Mouse (Mus musculus) midbrain, postnatal 0 days (tissue): ENCODE measurements around the gene Ppm1f. TPM values are rescaled to one million over a fixed set of nuclear protein-coding genes. Genes with fewer than 3 reads are reported as not detected.

Experiments
- ATAC-seq: fragments of 200-750 bp; cut with Nextera tagmentation; 2 replicates; pipeline ENCODE4 v1.8.0; 2017; ENCODE audit warnings: moderate number of reproducible peaks, mild to moderate bottlenecking, moderate TSS enrichment, moderate library complexity; ENCODE audit not compliant: low FRiP score
- DNase-seq: peaks from one replicate; pipeline ENCODE4 v3.0.0-alpha.2; 2015; ENCODE audit warnings: low spot score
- H3K27ac ChIP-seq: fragments of 300-500 bp; sonication (generic); 2 replicates; pipeline ENCODE4 v1.5.1; 2014; ENCODE audit warnings: low read depth, mild to moderate bottlenecking, low read length, mixed read lengths
- H3K27me3 ChIP-seq: fragments of 300-500 bp; sonication (generic); 2 replicates; pipeline ENCODE4 v1.6.1; 2014; ENCODE audit warnings: low read length, control low read depth, mixed read lengths; ENCODE audit not compliant: insufficient read depth
- H3K36me3 ChIP-seq: fragments of 300-500 bp; sonication (generic); 2 replicates; pipeline ENCODE4 v1.6.1; 2014; ENCODE audit warnings: low read length, control low read depth, mixed read lengths; ENCODE audit not compliant: insufficient read depth
- H3K4me1 ChIP-seq: fragments of 300-500 bp; sonication (generic); 2 replicates; pipeline ENCODE4 v1.6.1; 2014; ENCODE audit warnings: mild to moderate bottlenecking, control low read depth, antibody characterized with exemption, low read length, mixed read lengths; ENCODE audit not compliant: insufficient read depth
- H3K4me2 ChIP-seq: fragments of 300-500 bp; sonication (generic); 2 replicates; pipeline ENCODE4 v1.6.1; 2014; ENCODE audit warnings: low read depth, mild to moderate bottlenecking, low read length, mixed read lengths; ENCODE audit not compliant: poor library complexity, severe bottlenecking
- H3K4me3 ChIP-seq: fragments of 300-500 bp; sonication (generic); 2 replicates; pipeline ENCODE4 v1.5.1; 2014; ENCODE audit warnings: low read depth, mild to moderate bottlenecking, low read length, moderate library complexity
- H3K9ac ChIP-seq: fragments of 300-500 bp; sonication (generic); replicated peaks from 2 replicates; pipeline ENCODE4 v1.6.1; 2014; ENCODE audit warnings: mild to moderate bottlenecking, low read length, moderate library complexity, mixed read lengths; ENCODE audit not compliant: poor library complexity, severe bottlenecking
- H3K9me3 ChIP-seq: fragments of 300-500 bp; sonication (generic); 2 replicates; pipeline ENCODE4 v1.6.1; 2016; ENCODE audit warnings: low read length, control low read depth
- CTCF ChIP-seq: IDR thresholded peaks from 2 replicates; pipeline ENCODE4 v1.5.1; 2016; ENCODE audit warnings: antibody characterized with exemption, mild to moderate bottlenecking
- WGBS: fragments of 180-500 bp; shearing (Covaris S2); extraction: QIAGEN DNeasy Blood & Tissue Kit; methylation state at CpG from one replicate; pipeline ENCODE4 v1.1.7; 2014; 5-methylcytosine and 5-hydroxymethylcytosine counted together
- polyA plus RNA-seq: library from polyadenylated mRNA; unstranded; fragments of >200 nt; fragmentation: Nextera tagmentation; extraction: Ambion mirVana; gene quantifications from 2 replicates; pipeline ENCODE4 v1.2.1, GENCODE M21; 2015
- total RNA-seq: library from RNA; depleted of rRNA; stranded (reverse); fragments of >200 nt; gene quantifications from 2 replicates; pipeline ENCODE4 v1.2.3, GENCODE M21; 2014

Gene Ppm1f
- total and polyA plus RNA-seq, 2 experiments from 2014 or later: 12.4 to 33.0 TPM

DNA sequence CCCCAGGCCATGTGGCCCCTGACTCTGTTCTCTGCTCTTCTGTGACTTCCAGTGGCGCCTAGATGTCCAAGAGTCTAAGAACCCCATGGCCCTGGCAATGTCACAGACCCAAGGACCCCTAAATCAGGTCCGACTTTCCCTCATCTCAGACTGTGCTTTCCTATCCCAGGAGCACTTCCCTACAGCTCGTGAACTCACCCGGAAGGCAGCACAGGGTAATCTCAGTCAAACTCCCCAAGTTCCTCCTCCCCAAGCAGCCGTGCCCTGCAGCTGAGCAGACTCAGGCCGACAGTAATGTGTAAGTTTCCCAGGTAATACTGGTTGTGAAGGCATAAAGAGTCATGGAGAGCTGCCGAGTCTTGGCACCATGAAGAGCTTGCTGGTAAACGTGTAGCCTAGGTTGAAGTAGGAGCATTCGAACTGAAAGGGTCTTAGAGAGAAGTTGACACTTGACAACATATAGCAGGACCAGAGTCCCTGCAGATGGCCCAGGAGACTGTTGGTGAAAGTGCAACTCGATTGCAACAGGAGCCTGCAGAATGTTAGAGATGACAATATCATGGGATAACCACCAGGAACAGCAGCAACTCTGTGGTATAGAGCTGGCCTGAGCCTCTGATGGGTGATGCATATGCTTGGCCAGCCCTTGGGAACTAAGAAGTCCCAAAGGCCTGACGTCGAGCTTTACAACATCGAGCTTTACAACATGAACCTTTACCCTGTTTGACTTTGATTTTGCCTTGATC, 39.4 kb upstream of the Ppm1f start:
- Histone ChIP-seq H3K4me1 (no peaks in the 10 kb centered on the region), H3K27ac (no peak overlapping the region), H3K9ac (no peak overlapping the region), H3K27me3 (no peaks in the 10 kb centered on the region), H3K36me3 (no peaks in the 10 kb centered on the region), H3K9me3 (no peaks in the 10 kb centered on the region), H3K4me2 (no peak overlapping the region), H3K4me3 (no peak overlapping the region)
- ATAC-seq (no peak), DNase-seq (no peak)
- no peak for TF ChIP-seq CTCF
- 81% methylated on average over 13 of the region's 13 CpGs for WGBS

DNA sequence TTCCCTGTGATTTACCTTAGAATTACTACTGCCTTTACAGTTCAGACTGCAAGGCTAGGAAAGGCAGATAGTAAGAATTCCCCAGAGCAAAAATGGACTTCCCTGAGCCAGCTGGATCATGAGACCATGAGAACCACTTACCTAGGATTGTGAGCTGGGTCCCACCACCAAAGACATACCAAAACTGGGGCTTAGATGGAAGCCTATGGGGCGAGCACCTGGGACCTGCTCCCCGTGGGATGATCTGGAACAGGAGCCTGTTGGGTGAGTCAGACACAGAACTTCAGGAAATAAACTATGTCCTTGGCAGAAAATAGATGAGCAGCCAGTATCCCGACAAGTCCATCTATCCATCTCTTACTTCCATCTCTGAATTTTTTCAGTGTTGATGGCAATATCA, 34.0 kb upstream of the Ppm1f start:
- Histone ChIP-seq H3K4me1 (no peaks in the 10 kb centered on the region), H3K4me2 (no peak overlapping the region), H3K27ac (no peak overlapping the region), H3K9ac (no peak overlapping the region), H3K27me3 (no peaks in the 10 kb centered on the region), H3K9me3 (no peaks in the 10 kb centered on the region), H3K36me3 (no peaks in the 10 kb centered on the region), H3K4me3 (no peak overlapping the region)
- no peak for TF ChIP-seq CTCF
- WGBS: 84% methylated on average over 3 of the region's 3 CpGs
- no peak for DNase-seq
- ATAC-seq: no peak

DNA sequence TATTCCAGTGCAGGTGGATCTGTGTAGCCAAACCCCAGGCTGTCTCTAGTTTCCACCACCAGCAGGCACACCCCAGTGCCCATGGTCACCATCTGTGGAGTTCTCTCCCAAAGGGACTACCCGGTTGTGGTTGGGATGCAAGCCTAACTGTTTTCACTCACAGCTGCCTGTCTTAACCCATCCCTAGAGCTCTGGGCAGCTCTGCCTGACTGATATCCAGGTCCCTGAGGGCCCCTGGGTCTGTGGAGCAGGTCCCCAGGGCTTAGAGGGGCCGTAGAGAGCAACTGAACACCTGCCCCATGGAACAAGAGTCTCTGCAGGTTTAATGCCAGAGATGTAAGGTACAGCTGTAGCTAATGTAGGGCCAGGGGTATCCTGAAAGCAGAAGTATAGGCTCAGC, 32.3 kb upstream of the Ppm1f start, which contains the start of gene Igll1:
Gene Igll1 (minus strand): TSS at position 8 of the 400 bp plus-strand sequence.
- Histone ChIP-seq H3K4me3 (no peak within 1 kb of the TSS), H3K36me3 (no peaks in the 10 kb centered on the region), H3K4me1 (no peaks in the 10 kb centered on the region), H3K4me2 (no peak within 1 kb of the TSS), H3K27me3 (no peaks in the 10 kb centered on the region), H3K9ac (no peak within 1 kb of the TSS), H3K27ac (no peak within 1 kb of the TSS), H3K9me3 (no peaks in the 10 kb centered on the region)
- DNase-seq: no peak
- no peak for TF ChIP-seq CTCF
- ATAC-seq: no peak
- 65% methylated on average over 2 of the region's 2 CpGs for WGBS

DNA sequence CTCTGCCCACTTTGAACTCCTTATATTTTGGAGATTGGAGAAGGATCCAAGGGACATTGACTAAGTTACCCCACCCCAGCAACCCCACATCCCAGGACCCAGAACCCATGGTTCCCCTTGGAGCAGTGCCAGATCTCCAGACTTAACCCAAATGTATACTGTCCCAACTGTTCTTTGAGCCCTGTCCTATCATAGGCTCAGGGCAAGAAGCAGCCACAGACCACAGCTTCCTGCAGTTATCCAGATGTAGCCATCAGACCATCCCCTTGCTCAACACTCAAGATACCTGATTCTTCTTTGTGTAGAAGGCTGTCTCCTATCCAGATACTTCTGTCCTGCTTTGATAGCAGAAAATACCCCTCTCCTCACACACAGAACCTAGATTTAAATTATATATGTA, 31.1 kb upstream of the Ppm1f start:
- TF ChIP-seq CTCF: no peak
- Histone ChIP-seq H3K27ac (no peak overlapping the region), H3K36me3 (no peaks in the 10 kb centered on the region), H3K9ac (no peak overlapping the region), H3K4me2 (no peak overlapping the region), H3K4me3 (no peak overlapping the region), H3K4me1 (no peaks in the 10 kb centered on the region), H3K27me3 (no peaks in the 10 kb centered on the region), H3K9me3 (no peaks in the 10 kb centered on the region)
- no peak for DNase-seq
- no peak for ATAC-seq

DNA sequence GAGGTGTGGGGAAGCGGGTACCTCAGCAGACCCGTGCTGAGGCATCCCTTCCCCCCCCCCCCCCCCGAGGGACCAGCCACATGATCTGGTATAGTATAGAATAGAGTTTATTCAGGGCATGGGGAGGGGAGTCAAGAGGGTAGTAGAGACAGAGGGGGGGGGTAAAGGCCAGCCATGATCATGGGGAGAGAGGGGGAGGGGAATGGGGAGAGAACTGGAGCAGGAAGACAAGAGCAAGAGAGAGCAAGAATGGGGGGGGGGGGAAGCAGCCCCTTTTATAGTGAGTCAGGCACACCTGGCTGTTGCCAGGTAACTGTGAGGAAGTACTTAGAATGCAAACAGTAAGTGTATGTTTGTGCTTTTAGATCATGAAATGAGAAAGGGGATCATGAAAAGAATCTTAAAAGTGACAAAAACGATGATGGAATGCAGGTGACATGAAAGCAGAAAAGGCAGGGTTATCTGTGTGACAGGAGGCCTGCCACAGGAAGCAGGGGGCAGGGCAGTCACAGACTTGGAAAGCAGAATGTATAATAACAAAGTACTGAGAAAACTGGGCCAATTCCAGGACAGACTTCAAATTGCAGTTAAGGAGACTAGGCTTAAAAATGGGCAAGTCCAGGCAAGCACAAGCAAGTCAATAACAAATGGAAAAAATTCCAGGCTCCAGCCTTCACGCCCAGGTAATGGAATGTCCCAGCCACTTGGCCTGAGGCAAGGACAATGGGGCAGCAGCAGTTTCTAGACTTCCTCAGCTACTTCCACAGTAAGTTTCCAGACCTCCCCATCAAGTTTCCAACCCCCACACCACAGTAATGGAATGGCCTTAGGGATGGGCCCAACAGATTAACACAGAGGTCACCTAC, 30.3 kb upstream of the Ppm1f start:
- no peaks in the 10 kb centered on the region for H3K27me3 ChIP-seq
- no peak for TF ChIP-seq CTCF
- H3K4me3 ChIP-seq: no peak overlapping the region
- no peak overlapping the region for H3K4me2 ChIP-seq
- no peaks in the 10 kb centered on the region for H3K4me1 ChIP-seq
- no peaks in the 10 kb centered on the region for H3K36me3 ChIP-seq
- H3K9me3 ChIP-seq: no peaks in the 10 kb centered on the region
- H3K27ac ChIP-seq: no peak overlapping the region
- no peak overlapping the region for H3K9ac ChIP-seq
- 48% methylated on average over 4 of the region's 5 CpGs for WGBS
- DNase-seq (no peak), ATAC-seq (no peak)

DNA sequence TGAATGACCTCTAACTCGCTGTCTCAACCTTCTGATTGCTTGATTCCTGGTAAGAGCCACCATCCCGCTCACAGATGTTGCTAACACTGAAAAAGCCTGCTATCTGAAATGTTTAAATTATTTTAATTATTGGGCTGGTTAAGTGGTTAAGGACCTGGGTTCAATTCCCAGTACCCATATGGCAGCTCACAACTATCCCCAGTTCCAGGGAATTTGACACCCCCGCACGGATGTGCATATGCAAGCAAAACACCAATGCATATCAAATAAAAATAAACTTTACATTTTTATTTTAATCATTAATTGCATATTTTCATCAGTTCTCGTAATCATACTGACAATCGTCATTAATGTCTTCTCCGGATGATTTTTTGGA, 26.0 kb upstream of the Ppm1f start:
- H3K4me1 ChIP-seq: peaks cover 2% of the 10 kb centered on the region; the same call in 1 of the 2 replicates
- no peak overlapping the region for H3K9ac ChIP-seq
- WGBS: 35% methylated on average over 7 of the region's 7 CpGs

More for the DNA sequence above, 26.0 kb upstream of the Ppm1f start:
- Histone ChIP-seq H3K27me3 (no peaks in the 10 kb centered on the region), H3K9me3 (no peaks in the 10 kb centered on the region), H3K4me2 (peak overlapping the region; percentile 37), H3K4me3 (peak overlapping the region; percentile 77), H3K36me3 (no peaks in the 10 kb centered on the region), H3K27ac (peak overlapping the region; percentile 91)
- no peak for TF ChIP-seq CTCF
- DNase-seq (no peak), ATAC-seq (peak; percentile 52)
